Mouse (Mus musculus): ENCODE results near the gene Brf1.
A peak's percentile ranks its signal among the peaks of the same experiment; 100 is the strongest.

The Brf1 gene

GRCm38 (mm10) chr12:113000294-113001132 is at the start of gene Brf1:
Brf1 (minus strand) TSS chr12:113000704.
- DNase-seq (ENCODE audit: low read depth) = peak; percentile 94

DNA sequence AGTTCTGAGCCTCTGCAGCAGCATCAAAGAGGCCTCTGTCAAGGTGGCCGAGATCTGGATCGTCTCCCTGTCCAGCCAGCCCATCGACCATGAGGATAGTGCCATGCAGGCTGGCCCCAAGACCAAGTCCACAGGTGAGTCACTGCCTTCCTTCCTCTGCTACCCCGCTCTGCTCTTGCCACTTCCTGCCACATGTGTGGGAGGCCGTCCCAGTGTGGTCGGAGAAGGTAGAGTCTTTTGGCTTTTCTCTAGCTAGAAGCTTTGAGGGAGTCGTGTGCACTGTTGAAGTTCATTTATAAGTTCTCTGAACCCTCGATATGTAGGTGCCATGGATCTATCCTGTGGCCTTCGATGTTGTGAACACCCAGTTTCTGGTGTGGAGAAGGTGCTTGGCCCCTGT is 49.3 kb upstream of the Brf1 start:
- no peak for DNase-seq (ENCODE audit: low read depth)

GRCm38 (mm10) chr12:113048103-113048502 is 47.6 kb upstream of the Brf1 start:
- no peak for DNase-seq (ENCODE audit: low read depth)

- DNase-seq (ENCODE audit: low read depth) = no peak
Observed at GRCm38 (mm10) chr12:113046861-113047260, 46.4 kb upstream of the Brf1 start.

- no peak for DNase-seq (ENCODE audit: low read depth)
Observed at GRCm38 (mm10) chr12:113044916-113045677, 44.6 kb upstream of the Brf1 start.

DNA sequence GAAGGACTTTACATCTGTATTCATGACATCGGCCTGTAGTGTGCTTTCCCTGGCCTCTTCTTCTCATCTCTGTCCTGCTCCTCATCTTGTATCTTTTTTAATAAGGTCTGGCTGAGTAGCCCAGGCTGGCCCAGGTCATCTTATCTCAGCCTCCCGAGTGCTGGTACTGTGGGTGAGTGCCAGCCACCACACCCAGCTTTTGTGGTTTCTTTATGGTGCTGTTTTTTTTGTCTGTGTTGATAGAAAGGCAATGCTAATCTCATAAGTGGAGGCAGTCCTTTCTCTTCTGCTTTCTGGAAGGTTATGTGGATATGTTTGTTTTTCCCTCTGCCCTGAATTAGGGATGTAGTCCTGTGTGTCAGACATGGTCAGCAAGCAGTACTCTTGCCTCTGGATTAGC is 42.0 kb upstream of the Brf1 start:
- DNase-seq (ENCODE audit: low read depth) = peak; percentile 59

GRCm38 (mm10) chr12:113041481-113042439 is 41.3 kb upstream of the Brf1 start:
- no peak for DNase-seq (ENCODE audit: low read depth)

DNA sequence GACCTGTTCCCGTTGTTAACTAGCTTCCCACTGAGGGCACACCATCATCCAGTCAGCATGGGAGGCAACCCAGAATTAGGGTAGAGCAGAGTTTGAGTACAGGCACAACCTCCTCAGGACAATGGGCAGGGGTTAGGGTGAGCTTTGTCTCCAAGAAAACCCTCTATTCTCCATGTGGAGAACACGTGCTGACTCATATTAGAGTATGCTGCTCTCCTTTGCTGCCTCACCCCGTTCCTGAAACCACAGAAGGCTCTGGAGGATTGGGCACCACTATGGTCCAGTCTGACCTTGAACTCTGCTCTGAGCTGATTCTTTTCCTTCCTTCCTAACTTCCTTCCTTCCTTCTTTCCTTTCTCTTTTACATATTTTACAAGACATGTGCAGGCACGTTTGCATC is 37.9 kb upstream of the Brf1 start:
- DNase-seq (ENCODE audit: low read depth) = no peak

GRCm38 (mm10) chr12:113036996-113037395 is 36.5 kb upstream of the Brf1 start:
- DNase-seq (ENCODE audit: low read depth) = no peak

DNA sequence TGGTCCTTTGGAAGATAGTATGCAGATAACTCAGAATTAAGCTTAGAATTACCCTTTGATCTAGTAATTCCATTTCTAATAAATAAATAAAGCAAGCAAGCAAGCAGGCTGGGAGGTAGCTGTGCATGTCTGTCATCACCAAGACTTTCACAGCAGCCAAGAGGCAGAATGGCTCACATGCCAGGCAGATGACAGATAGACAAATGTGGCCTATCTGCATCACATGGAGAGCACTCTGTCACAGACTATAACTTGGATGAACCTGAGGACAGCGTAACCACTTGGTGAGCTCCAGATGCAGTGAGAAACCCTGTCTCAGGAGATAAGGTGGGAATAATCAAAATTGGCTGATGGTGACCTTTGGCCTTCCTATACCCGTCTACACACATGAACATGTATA is 34.6 kb upstream of the Brf1 start:
- DNase-seq (ENCODE audit: low read depth) = no peak

DNA sequence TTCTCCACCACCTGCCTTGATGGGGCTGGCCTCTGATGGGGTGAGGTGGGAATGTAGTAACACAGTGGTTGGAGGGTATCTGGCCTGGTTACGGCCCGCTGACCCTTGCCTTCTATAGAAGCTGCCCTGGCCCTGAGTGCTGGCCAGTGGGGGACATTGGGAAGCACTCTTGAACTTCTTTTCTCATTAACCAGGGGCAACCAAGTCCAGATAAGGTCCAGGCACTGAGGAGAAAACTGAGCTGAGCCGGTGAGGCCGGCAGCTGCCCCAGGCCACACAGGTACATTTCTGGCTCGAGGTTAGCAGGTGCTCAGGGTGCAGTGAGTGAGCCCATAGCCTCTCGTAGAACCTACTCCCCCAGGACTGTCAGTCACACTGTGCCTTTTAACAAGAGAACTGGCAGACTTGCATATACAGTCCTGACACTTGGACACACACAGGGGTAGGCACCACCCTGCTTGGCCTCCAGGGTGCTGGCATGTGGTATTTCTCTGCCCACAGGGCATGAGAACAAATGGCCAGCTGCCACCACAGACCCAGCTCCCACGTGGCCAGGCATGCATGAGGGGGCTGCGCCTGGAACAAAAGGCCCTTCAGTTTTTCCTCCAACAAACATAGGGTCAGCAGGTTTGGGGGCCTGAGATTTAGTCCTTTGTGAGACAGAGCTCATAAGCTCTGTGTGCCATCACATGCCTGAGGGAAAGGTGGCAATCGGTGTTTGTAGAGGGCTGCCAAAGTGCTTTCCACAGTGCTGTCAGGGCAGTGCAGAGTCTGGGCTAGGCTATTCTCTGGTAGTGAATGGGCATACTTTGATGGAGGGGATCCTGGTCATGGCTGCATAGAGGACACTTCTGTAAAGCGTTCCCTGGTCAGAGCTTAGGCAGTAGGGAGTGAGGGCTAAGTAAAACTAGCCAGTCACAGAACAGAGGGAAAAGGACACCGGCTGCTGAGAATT is 32.1 kb upstream of the Brf1 start:
- DNase-seq (ENCODE audit: low read depth) = no peak

- DNase-seq (ENCODE audit: low read depth) = no peak
Observed at GRCm38 (mm10) chr12:113031441-113031840, 30.9 kb upstream of the Brf1 start.

DNA sequence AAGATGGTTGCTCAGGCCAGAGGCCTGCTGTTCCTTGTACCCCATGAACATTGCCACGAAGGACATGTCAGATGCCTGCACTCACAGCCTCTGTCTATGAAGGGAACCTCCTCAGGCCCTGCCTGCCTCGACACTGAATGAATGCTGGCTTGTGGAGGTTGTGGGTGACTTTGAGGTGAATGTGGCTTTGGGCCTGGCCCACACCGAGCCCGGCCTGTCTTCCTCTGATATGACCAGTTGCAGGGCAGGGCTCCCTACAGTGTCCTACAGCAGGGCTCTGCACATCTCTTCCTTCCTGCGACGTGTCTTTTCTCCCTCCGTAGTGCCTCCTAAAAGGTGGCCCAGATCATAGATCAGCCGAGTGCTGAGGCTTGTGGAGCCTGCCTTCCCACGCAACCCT is 30.5 kb upstream of the Brf1 start:
- DNase-seq (ENCODE audit: low read depth) = no peak

GRCm38 (mm10) chr12:113030046-113030445 is 29.5 kb upstream of the Brf1 start:
- no peak for DNase-seq (ENCODE audit: low read depth)

DNA sequence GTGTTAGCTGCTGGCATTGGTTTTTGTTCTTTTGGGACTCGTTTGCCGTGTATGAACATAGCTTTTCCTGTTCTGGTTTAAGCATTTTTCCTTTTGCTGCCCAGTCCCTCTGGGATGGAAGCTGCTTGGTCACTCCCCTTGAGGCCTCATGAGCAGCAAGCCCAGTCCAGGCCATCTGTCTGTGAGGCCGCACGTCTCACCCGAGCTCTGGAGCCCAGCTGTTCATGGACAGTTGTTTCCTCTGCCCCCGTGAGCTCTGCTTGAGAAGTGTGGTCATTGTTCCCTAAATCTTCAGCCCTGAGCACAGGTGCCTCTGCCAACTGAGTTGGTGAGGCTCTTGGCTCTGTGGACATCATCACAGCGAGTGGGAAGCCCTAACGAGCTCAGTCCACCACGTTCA is 28.4 kb upstream of the Brf1 start:
- no peak for DNase-seq (ENCODE audit: low read depth)

- DNase-seq (ENCODE audit: low read depth) = no peak
Observed at GRCm38 (mm10) chr12:113028067-113028466, 27.6 kb upstream of the Brf1 start.

- DNase-seq (ENCODE audit: low read depth) = no peak
Observed at GRCm38 (mm10) chr12:113027495-113027894, 27.0 kb upstream of the Brf1 start.

DNA sequence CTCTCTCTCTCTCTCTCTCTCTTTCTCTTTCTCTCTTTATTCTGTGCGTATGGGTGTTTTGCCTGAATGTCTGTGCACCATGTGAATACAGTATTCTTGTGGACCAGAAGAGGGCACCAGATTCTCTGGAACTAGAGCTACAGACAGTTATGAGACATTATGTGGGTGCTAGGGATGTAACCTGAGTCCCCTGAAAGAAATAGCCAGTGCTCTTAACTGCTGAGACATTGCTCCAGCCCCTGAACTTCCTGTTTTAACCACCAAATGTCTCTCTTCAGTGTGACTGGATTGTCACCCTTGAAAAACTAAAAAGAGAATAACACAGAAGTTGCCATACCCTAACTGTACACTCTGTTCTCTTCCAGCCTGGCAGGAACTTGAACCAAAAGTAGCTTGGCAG is 26.1 kb upstream of the Brf1 start:
- DNase-seq (ENCODE audit: low read depth) = no peak

DNA sequence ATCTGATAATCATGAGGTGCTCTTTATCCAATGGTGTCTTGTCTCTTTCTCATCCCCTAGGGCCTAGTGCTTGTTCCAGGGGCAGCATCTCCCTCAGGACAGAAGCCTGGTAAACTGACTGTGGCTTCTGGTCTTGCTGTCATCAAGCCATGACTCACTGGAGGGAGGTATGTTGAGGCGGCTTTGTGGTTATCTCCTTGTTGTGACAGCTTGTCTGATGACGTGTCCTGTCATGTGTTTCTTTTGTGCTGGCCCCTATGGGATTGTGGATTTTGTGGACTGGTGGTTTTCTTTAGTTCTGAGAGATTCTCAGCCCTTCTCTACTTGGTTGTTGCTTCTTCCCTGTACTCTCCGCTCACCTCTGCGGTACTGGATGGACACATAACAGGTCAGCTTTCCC is 22.6 kb upstream of the Brf1 start:
- DNase-seq (ENCODE audit: low read depth) = no peak

DNA sequence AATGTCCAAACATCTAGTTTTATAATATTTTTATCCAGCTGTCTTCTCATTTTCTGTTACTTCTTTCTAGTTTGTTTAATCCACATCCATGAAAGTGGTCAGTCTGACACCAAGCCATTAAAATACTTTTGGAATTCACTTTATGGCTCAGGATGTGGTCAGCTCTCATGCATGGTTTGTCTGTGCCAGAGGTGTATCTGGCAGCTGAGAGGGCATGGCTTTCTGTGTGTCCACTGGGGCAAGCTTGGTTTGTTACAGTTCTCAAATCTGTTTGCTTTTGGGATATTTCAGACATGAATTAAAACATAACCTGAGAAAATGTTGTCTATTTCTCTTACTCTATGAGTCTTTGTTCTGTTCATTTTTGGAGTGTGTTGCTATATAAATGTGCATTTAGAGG is 21.0 kb upstream of the Brf1 start:
- no peak for DNase-seq (ENCODE audit: low read depth)

GRCm38 (mm10) chr12:113018763-113019162 is 18.3 kb upstream of the Brf1 start:
- no peak for DNase-seq (ENCODE audit: low read depth)
